Mouse (Mus musculus): ENCODE measurements around the gene Vcam1. TPM values are rescaled to one million over a fixed set of nuclear protein-coding genes. Genes with fewer than 3 reads are reported as not detected.

Vcam1 gene
- polyA plus RNA-seq, 1 experiment from 2014 or later: 47.4 TPM

- Histone ChIP-seq H3K36me3 (no peaks in the 10 kb centered on the region), H3K4me3 (replicated peaks) (no peak overlapping the region), H3K4me1 (replicated peaks) (no peaks in the 10 kb centered on the region), H3K27ac (peak overlapping the region; percentile 34; the same call in 1 of the 2 replicates), H3K9ac (no peak overlapping the region), H3K27me3 (no peaks in the 10 kb centered on the region), H3K9me3 (replicated peaks) (no peaks in the 10 kb centered on the region), H3K4me2 (no peak overlapping the region)
- 53% methylated on average over 7 of the region's 7 CpGs for WGBS (ENCODE audit: insufficient replicate concordance)
- no peak for ATAC-seq (ENCODE audit: low read depth)
- no peak for DNase-seq
These were observed 48.4 kb downstream of the Vcam1 start for GRCm38 (mm10) chr3:116080939-116081676.

GRCm38 (mm10) chr3:116080166-116080788 is 49.2 kb downstream of the Vcam1 start:
- DNase-seq (no peak), ATAC-seq (ENCODE audit: low read depth) (no peak; the same call in 1 of the 2 replicates)
- Histone ChIP-seq H3K4me2 (no peak overlapping the region), H3K36me3 (no peaks in the 10 kb centered on the region), H3K27ac (no peak overlapping the region), H3K9ac (no peak overlapping the region), H3K4me3 (replicated peaks) (no peak overlapping the region), H3K4me1 (replicated peaks) (no peaks in the 10 kb centered on the region), H3K9me3 (replicated peaks) (no peaks in the 10 kb centered on the region), H3K27me3 (no peaks in the 10 kb centered on the region)
- 50% methylated on average over 8 of the region's 8 CpGs for WGBS (ENCODE audit: insufficient replicate concordance)

GRCm38 (mm10) chr3:116078490-116078889 is 51.0 kb downstream of the Vcam1 start:
- no peak overlapping the region for H3K9ac ChIP-seq
- DNase-seq (no peak), ATAC-seq (ENCODE audit: low read depth) (no peak)
- no peak overlapping the region for H3K4me3 ChIP-seq (replicated peaks)
- no peak overlapping the region for H3K27ac ChIP-seq
- H3K27me3 ChIP-seq: no peaks in the 10 kb centered on the region
- no peaks in the 10 kb centered on the region for H3K36me3 ChIP-seq
- H3K4me2 ChIP-seq: no peak overlapping the region
- 56% methylated on average over 4 of the region's 4 CpGs for WGBS (ENCODE audit: insufficient replicate concordance)
- no peaks in the 10 kb centered on the region for H3K9me3 ChIP-seq (replicated peaks)
- H3K4me1 ChIP-seq (replicated peaks): no peaks in the 10 kb centered on the region

GRCm38 (mm10) chr3:116076739-116077138 is 52.7 kb downstream of the Vcam1 start:
- no peaks in the 10 kb centered on the region for H3K4me1 ChIP-seq (replicated peaks)
- no peaks in the 10 kb centered on the region for H3K9me3 ChIP-seq (replicated peaks)
- WGBS (ENCODE audit: insufficient replicate concordance): 47% methylated on average over 2 of the region's 2 CpGs
- no peak overlapping the region for H3K4me3 ChIP-seq (replicated peaks)
- H3K4me2 ChIP-seq: no peak overlapping the region
- no peak overlapping the region for H3K27ac ChIP-seq
- H3K27me3 ChIP-seq: no peaks in the 10 kb centered on the region
- DNase-seq: no peak
- ATAC-seq (ENCODE audit: low read depth): no peak
- H3K36me3 ChIP-seq: no peaks in the 10 kb centered on the region
- no peak overlapping the region for H3K9ac ChIP-seq

GRCm38 (mm10) chr3:116072584-116072983 is 56.9 kb downstream of the Vcam1 start:
- no peaks in the 10 kb centered on the region for H3K27me3 ChIP-seq
- no peaks in the 10 kb centered on the region for H3K4me1 ChIP-seq (replicated peaks)
- whole genome bisulfite sequencing (ENCODE audit: insufficient replicate concordance): 63% methylated on average over 2 of the region's 2 CpGs
- H3K9me3 ChIP-seq (replicated peaks): no peaks in the 10 kb centered on the region
- H3K36me3 ChIP-seq: no peaks in the 10 kb centered on the region
- no peak overlapping the region for H3K27ac ChIP-seq
- H3K4me3 ChIP-seq (replicated peaks): no peak overlapping the region
- no peak overlapping the region for H3K9ac ChIP-seq
- ATAC-seq (ENCODE audit: low read depth) (no peak), DNase-seq (no peak)
- no peak overlapping the region for H3K4me2 ChIP-seq

GRCm38 (mm10) chr3:116062141-116062540 is 67.3 kb downstream of the Vcam1 start:
- no peaks in the 10 kb centered on the region for H3K27me3 ChIP-seq
- no peaks in the 10 kb centered on the region for H3K9me3 ChIP-seq (replicated peaks)
- H3K9ac ChIP-seq: no peak overlapping the region
- no peak overlapping the region for H3K4me2 ChIP-seq
- H3K36me3 ChIP-seq: no peaks in the 10 kb centered on the region
- H3K4me1 ChIP-seq (replicated peaks): no peaks in the 10 kb centered on the region
- 62% methylated on average over 2 of the region's 2 CpGs for WGBS (ENCODE audit: insufficient replicate concordance)
- ATAC-seq (ENCODE audit: low read depth): no peak
- H3K4me3 ChIP-seq (replicated peaks): no peak overlapping the region
- no peak overlapping the region for H3K27ac ChIP-seq
- DNase-seq: no peak

- Histone ChIP-seq H3K27me3 (no peaks in the 10 kb centered on the region), H3K27ac (no peak overlapping the region), H3K9ac (no peak overlapping the region), H3K4me3 (replicated peaks) (no peak overlapping the region), H3K4me1 (replicated peaks) (no peaks in the 10 kb centered on the region), H3K36me3 (no peaks in the 10 kb centered on the region), H3K4me2 (no peak overlapping the region), H3K9me3 (replicated peaks) (no peaks in the 10 kb centered on the region)
- ATAC-seq (ENCODE audit: low read depth) (no peak), DNase-seq (no peak)
- WGBS (ENCODE audit: insufficient replicate concordance): 62% methylated on average over 5 of the region's 5 CpGs
These were observed 69.2 kb downstream of the Vcam1 start for GRCm38 (mm10) chr3:116060320-116060719.

Other genes with a start within 250 kb of the Vcam1 start
- gene Dph5, start 241.9 kb downstream of the Vcam1 start, polyA plus RNA-seq (2015; fragmentation: Nextera tagmentation; extraction: Ambion mirVana): 23.5 and 25.6 TPM in 2 replicates
- 12.0 and 13.5 TPM in 2 replicates for gene Slc30a7, start 122.3 kb downstream of the Vcam1 start, polyA plus RNA-seq (2015; fragmentation: Nextera tagmentation; extraction: Ambion mirVana)
- gene Extl2, start 122.2 kb downstream of the Vcam1 start, polyA plus RNA-seq (2015; fragmentation: Nextera tagmentation; extraction: Ambion mirVana): 4.8 and 6.7 TPM in 2 replicates
- 0.06 and 0.30 TPM in 2 replicates for gene Gpr88, start 123.8 kb upstream of the Vcam1 start, polyA plus RNA-seq (2015; fragmentation: Nextera tagmentation; extraction: Ambion mirVana)